Mouse (Mus musculus) CH12.LX (cell line): ENCODE data around the gene Nt5c. TPM values are rescaled to one million over a fixed set of nuclear protein-coding genes. Genes with fewer than 3 reads are reported as not detected.

Experiments
- DNase-seq: peaks from one replicate; pipeline ENCODE4 v3.0.0-alpha.2; 2013; ENCODE audit errors: extremely low read depth
- H3K27ac ChIP-seq: 2 replicates; pipeline ENCODE4 v1.5.1; 2012; ENCODE audit warnings: low read depth, mild to moderate bottlenecking, control low read depth, moderate library complexity; ENCODE audit not compliant: insufficient read depth
- H3K27me3 ChIP-seq: replicated peaks from 2 replicates; pipeline ENCODE3; 2012; ENCODE audit warnings: inconsistent platforms
- H3K36me3 ChIP-seq, 2 experiments: replicated peaks in 1 of 2; 2 replicates each; pipeline versions ENCODE3 to v1.6.1; 2012; ENCODE audit warnings: inconsistent platforms in 1 of 2, low read length in 1 of 2, mild to moderate bottlenecking in 1 of 2, mixed read lengths in 1 of 2, moderate library complexity in 1 of 2; ENCODE audit not compliant: control insufficient read depth in 1 of 2, insufficient read depth in 1 of 2
- H3K4me1 ChIP-seq, 2 experiments: 2 replicates each; pipeline ENCODE4 v1.6.1; 2012; ENCODE audit warnings: inconsistent platforms in 1 of 2, moderate library complexity in 1 of 2; ENCODE audit not compliant: insufficient read depth in 2 of 2, control insufficient read depth in 1 of 2
- H3K4me2 ChIP-seq: 2 replicates; pipeline ENCODE4 v1.6.1; 2012; ENCODE audit warnings: low read depth, mild to moderate bottlenecking, control low read depth; ENCODE audit not compliant: poor library complexity, insufficient read depth, severe bottlenecking
- H3K4me3 ChIP-seq, 3 experiments: fragments of 150-350 bp in 1 of 3; sonication (generic) in 1 of 3; replicated peaks in 1 of 3; 2 replicates each; pipeline versions ENCODE3 to v1.5.1; 2011 to 2012; ENCODE audit warnings: low read depth in 2 of 3, low read length in 2 of 3, mild to moderate bottlenecking in 2 of 3, moderate library complexity in 2 of 3, control low read depth in 1 of 3, improper control_type of control experiment in 1 of 3, inconsistent platforms in 1 of 3, mixed read lengths in 1 of 3; ENCODE audit not compliant: poor library complexity in 1 of 3
- H3K79me2 ChIP-seq: replicated peaks from 2 replicates; pipeline ENCODE4 v1.6.1; 2012; ENCODE audit warnings: mild to moderate bottlenecking, moderate library complexity; ENCODE audit not compliant: control insufficient read depth, poor library complexity, insufficient read depth, severe bottlenecking; ENCODE audit errors: extremely low read depth
- H3K9ac ChIP-seq: 2 replicates; pipeline ENCODE4 v1.6.1; 2012; ENCODE audit warnings: low read depth, mild to moderate bottlenecking, control low read depth, moderate library complexity; ENCODE audit not compliant: insufficient read depth
- H3K9me3 ChIP-seq: replicated peaks from 2 replicates; pipeline ENCODE3; 2012; ENCODE audit warnings: low read length, inconsistent platforms, mixed read lengths
- BHLHE40 ChIP-seq: IDR thresholded peaks from 2 replicates; pipeline ENCODE4 v1.6.1; 2011; ENCODE audit warnings: mild to moderate bottlenecking, low read depth, low read length, improper control_type of control experiment
- CHD1 ChIP-seq: IDR thresholded peaks from 2 replicates; pipeline ENCODE4 v1.6.1; 2012; ENCODE audit warnings: low read depth, low read length, improper control_type of control experiment, inconsistent platforms
- CHD2 ChIP-seq: IDR thresholded peaks from 2 replicates; pipeline ENCODE4 v1.6.1; 2011; ENCODE audit warnings: low read length, improper control_type of control experiment
- CTCF ChIP-seq, 2 experiments: IDR thresholded peaks in 1 of 2; conservative IDR thresholded peaks in 1 of 2; 2 replicates each; pipeline ENCODE4 v1.5.1; 2011 to 2012; ENCODE audit warnings: low read depth in 2 of 2, low read length in 2 of 2, improper control_type of control experiment in 1 of 2, inconsistent platforms in 1 of 2, mild to moderate bottlenecking in 1 of 2, moderate library complexity in 1 of 2
- E2F4 ChIP-seq: IDR thresholded peaks from 2 replicates; pipeline ENCODE4 v1.6.1; 2011; ENCODE audit warnings: low read depth, low read length, improper control_type of control experiment; ENCODE audit not compliant: insufficient replicate concordance
- ELF1 ChIP-seq: IDR thresholded peaks from 2 replicates; pipeline ENCODE4 v1.6.1; 2014; ENCODE audit warnings: low read depth, mild to moderate bottlenecking, inconsistent platforms, low read length, improper control_type of control experiment
- EP300 ChIP-seq: IDR thresholded peaks from 2 replicates; pipeline ENCODE4 v1.6.1; 2011; ENCODE audit warnings: low read length, improper control_type of control experiment
- ETS1 ChIP-seq: conservative IDR thresholded peaks from 2 replicates; pipeline ENCODE4 v1.6.1; 2012; ENCODE audit warnings: low read depth, mild to moderate bottlenecking, inconsistent platforms, low read length, improper control_type of control experiment, moderate library complexity
- GABPA ChIP-seq: IDR thresholded peaks from 2 replicates; pipeline ENCODE4 v1.6.1; 2012; ENCODE audit warnings: low read depth, low read length, improper control_type of control experiment, inconsistent platforms; ENCODE audit not compliant: insufficient replicate concordance
- HCFC1 ChIP-seq: IDR thresholded peaks from 2 replicates; pipeline ENCODE4 v1.6.1; 2012; ENCODE audit warnings: low read depth, mild to moderate bottlenecking, inconsistent platforms, low read length, improper control_type of control experiment
- IRF4 ChIP-seq: IDR thresholded peaks from 2 replicates; pipeline ENCODE4 v1.6.1; 2014; ENCODE audit warnings: low read depth, mild to moderate bottlenecking, inconsistent platforms, low read length, improper control_type of control experiment
- JUN ChIP-seq: IDR thresholded peaks from 2 replicates; pipeline ENCODE4 v1.6.1; 2011; ENCODE audit warnings: low read depth, mild to moderate bottlenecking, low read length, improper control_type of control experiment, moderate library complexity; ENCODE audit not compliant: insufficient read depth
- JUND ChIP-seq: conservative IDR thresholded peaks from 2 replicates; pipeline ENCODE4 v1.6.1; 2011; ENCODE audit warnings: low read depth, low read length, improper control_type of control experiment
- KAT2A ChIP-seq: IDR thresholded peaks from 2 replicates; pipeline ENCODE4 v1.6.1; 2012; ENCODE audit warnings: low read length, improper control_type of control experiment, inconsistent platforms; ENCODE audit not compliant: insufficient replicate concordance
- MAFK ChIP-seq: IDR thresholded peaks from 2 replicates; pipeline ENCODE4 v1.6.1; 2011; ENCODE audit warnings: low read length, improper control_type of control experiment; ENCODE audit not compliant: insufficient replicate concordance
- MAX ChIP-seq: IDR thresholded peaks from 2 replicates; pipeline ENCODE4 v1.6.1; 2011; ENCODE audit warnings: low read length, improper control_type of control experiment
- MAZ ChIP-seq: IDR thresholded peaks from 2 replicates; pipeline ENCODE4 v1.6.1; 2012; ENCODE audit warnings: low read depth, mild to moderate bottlenecking, inconsistent platforms, low read length, improper control_type of control experiment, moderate library complexity
- MEF2A ChIP-seq: IDR thresholded peaks from 2 replicates; pipeline ENCODE4 v1.6.1; 2014; ENCODE audit warnings: low read depth, mild to moderate bottlenecking, inconsistent platforms, low read length, improper control_type of control experiment, borderline replicate concordance
- MXI1 ChIP-seq: IDR thresholded peaks from 2 replicates; pipeline ENCODE4 v1.6.1; 2011; ENCODE audit warnings: mild to moderate bottlenecking, low read depth, low read length, improper control_type of control experiment
- MYC ChIP-seq: IDR thresholded peaks from 2 replicates; pipeline ENCODE4 v1.6.1; 2011; ENCODE audit warnings: low read depth, mild to moderate bottlenecking, improper control_type of control experiment, low read length
- NELFE ChIP-seq: IDR thresholded peaks from 2 replicates; pipeline ENCODE4 v1.6.1; 2011; ENCODE audit warnings: low read depth, low read length, improper control_type of control experiment
- NRF1 ChIP-seq: IDR thresholded peaks from 2 replicates; pipeline ENCODE4 v1.6.1; 2014; ENCODE audit warnings: low read depth, mild to moderate bottlenecking, inconsistent platforms, low read length, improper control_type of control experiment, moderate library complexity
- PAX5 ChIP-seq: IDR thresholded peaks from 2 replicates; pipeline ENCODE4 v1.6.1; 2012; ENCODE audit warnings: low read length, inconsistent platforms, mixed read lengths
- POLR2A ChIP-seq: IDR thresholded peaks from 2 replicates; pipeline ENCODE4 v1.6.1; 2011; ENCODE audit warnings: low read depth, mild to moderate bottlenecking, improper control_type of control experiment, low read length
- POLR2AphosphoS2 ChIP-seq: IDR thresholded peaks from 2 replicates; pipeline ENCODE4 v1.6.1; 2011; ENCODE audit warnings: low read depth, low read length, improper control_type of control experiment
- RAD21 ChIP-seq: IDR thresholded peaks from 2 replicates; pipeline ENCODE4 v1.6.1; 2011; ENCODE audit warnings: low read depth, mild to moderate bottlenecking, low read length, improper control_type of control experiment, moderate library complexity
- RCOR1 ChIP-seq: conservative IDR thresholded peaks from 2 replicates; pipeline ENCODE4 v1.6.1; 2012; ENCODE audit warnings: low read depth, mild to moderate bottlenecking, inconsistent platforms, low read length, improper control_type of control experiment
- SIN3A ChIP-seq: IDR thresholded peaks from 2 replicates; pipeline ENCODE4 v1.6.1; 2012; ENCODE audit warnings: low read length, improper control_type of control experiment, inconsistent platforms
- SMC3 ChIP-seq: IDR thresholded peaks from 2 replicates; pipeline ENCODE4 v1.6.1; 2011; ENCODE audit warnings: low read depth, low read length, improper control_type of control experiment
- TBP ChIP-seq: conservative IDR thresholded peaks from 2 replicates; pipeline ENCODE4 v1.6.1; 2011; ENCODE audit warnings: low read depth, low read length, improper control_type of control experiment
- TCF12 ChIP-seq: IDR thresholded peaks from 2 replicates; pipeline ENCODE4 v1.6.1; 2014; ENCODE audit warnings: low read depth, mild to moderate bottlenecking, inconsistent platforms, low read length, improper control_type of control experiment
- UBTF ChIP-seq: IDR thresholded peaks from 2 replicates; pipeline ENCODE4 v1.6.1; 2012; ENCODE audit warnings: low read depth, mild to moderate bottlenecking, inconsistent platforms, low read length, improper control_type of control experiment, moderate library complexity
- USF1 ChIP-seq: IDR thresholded peaks from 2 replicates; pipeline ENCODE4 v1.6.1; 2014; ENCODE audit warnings: low read depth, mild to moderate bottlenecking, inconsistent platforms, low read length, improper control_type of control experiment
- USF2 ChIP-seq: conservative IDR thresholded peaks from 2 replicates; pipeline ENCODE4 v1.6.1; 2011; ENCODE audit warnings: low read depth, low read length, improper control_type of control experiment
- ZC3H11A ChIP-seq: IDR thresholded peaks from 2 replicates; pipeline ENCODE4 v1.6.1; 2012; ENCODE audit warnings: low read depth, mild to moderate bottlenecking, inconsistent platforms, low read length, improper control_type of control experiment
- ZKSCAN1 ChIP-seq: IDR thresholded peaks from 2 replicates; pipeline ENCODE4 v1.6.1; 2012; ENCODE audit warnings: low read depth, inconsistent platforms, low read length, improper control_type of control experiment, borderline replicate concordance
- ZMIZ1 ChIP-seq: IDR thresholded peaks from 2 replicates; pipeline ENCODE4 v1.6.1; 2012; ENCODE audit warnings: low read depth, mild to moderate bottlenecking, inconsistent platforms, low read length, improper control_type of control experiment
- ZNF384 ChIP-seq: IDR thresholded peaks from 2 replicates; pipeline ENCODE4 v1.6.1; 2012; ENCODE audit warnings: low read depth, low read length, improper control_type of control experiment, inconsistent platforms
- dilution Hi-C: fragments of 300-500 bp; cut with MboI; formaldehyde crosslinking; loops from 2 replicates; pipeline ENCODE4 v1.14.3; 2020; ENCODE audit warnings: low sequenced_read_pairs; ENCODE audit not compliant: extremely low pct_unique_long_range_greater_than_20kb, extremely low pct_ligation_motif_present
- in situ Hi-C: fragments of 300-500 bp; cut with MboI; formaldehyde crosslinking; loops from 3 replicates; pipeline ENCODE4 v1.14.3; 2019; ENCODE audit warnings: low sequenced_read_pairs, low pct_ligation_motif_present, low pct_unique_long_range_greater_than_20kb, mixed read lengths
- polyA plus RNA-seq: library from polyadenylated mRNA; unstranded; fragments of >175 nt; gene quantifications from 2 replicates; pipeline ENCODE4 v1.2.1, GENCODE M21; 2012; ENCODE audit warnings: low read depth; ENCODE audit not compliant: insufficient read length
- total RNA-seq, 2 experiments: library from RNA; depleted of rRNA; stranded (reverse); fragments of 300-350 nt in 1 of 2; fragments of >200 nt in 1 of 2; gene quantifications; 2 replicates each; pipeline ENCODE4 v1.2.3; 2012 to 2014

The Nt5c gene
- total RNA-seq (2012; rRNA removed) (151 and 154 TPM in 2 replicates), total RNA-seq (2014; rRNA removed) (59.8 and 65.3 TPM in 2 replicates), polyA plus RNA-seq (175 and 190 TPM in 2 replicates)

- peak within 1 kb of the TSS; percentile 84 for H3K4me2 ChIP-seq
- H3K4me3 ChIP-seq: peak within 1 kb of the TSS; percentile 69 to 89 (median 79)
- H3K9me3 ChIP-seq: no peaks in the 10 kb centered on the region
- peak within 1 kb of the TSS; percentile 26 for H3K27ac ChIP-seq
- dilution Hi-C loops (no loop called here), in situ Hi-C loops (loop anchor here (5.0 kb wide), 1 partner anchor 321 kb away; the partner anchor contains the start of genes Caskin2 and Tsen54)
- H3K79me2 ChIP-seq: peaks cover 5% of the 10 kb centered on the region; the same call in 1 of the 2 replicates
- peak within 1 kb of the TSS; percentile 59 for H3K9ac ChIP-seq
- TF ChIP-seq PAX5: no peak
- peak; percentile 87 for TF ChIP-seq TCF12
- peak; percentile 98 for TF ChIP-seq MXI1
- peak; percentile 91 for TF ChIP-seq MAX
- no peak for TF ChIP-seq USF2
- peak; percentile 96 for TF ChIP-seq SIN3A
- peak; percentile 67 for TF ChIP-seq NRF1
- TF ChIP-seq NELFE: peak; percentile 95
- no peak for TF ChIP-seq JUN
- TF ChIP-seq MYC: peak; percentile 87
- no peak for TF ChIP-seq E2F4
- TF ChIP-seq JUND: no peak
- TF ChIP-seq MAZ: peak; percentile 51; the same call in 1 of the 2 replicates
- peak; percentile 75 for TF ChIP-seq SMC3
- no peak for TF ChIP-seq ZC3H11A
- peak; percentile 98 for TF ChIP-seq ELF1
- peak; percentile 83 for TF ChIP-seq BHLHE40
- TF ChIP-seq MEF2A: peak; percentile 50
- peak; percentile 62; the same call in 1 of the 2 replicates for TF ChIP-seq CHD1
- TF ChIP-seq UBTF: peak; percentile 76
- peak; percentile 66 for TF ChIP-seq IRF4
- peak; percentile 95 for TF ChIP-seq ZMIZ1
- TF ChIP-seq EP300: no peak
- peak; percentile 48 to 88; a peak in 3 of 4 replicates for TF ChIP-seq CTCF (conservative IDR thresholded peaks at IDR 0.05 in 1 of 2, IDR thresholded peaks at IDR 0.05 in 1 of 2; ENCODE audit: low read depth in 2 of 2, low read length in 2 of 2)
- TF ChIP-seq CHD2: no peak
- TF ChIP-seq ZNF384: 0 out of 2 replicates have a peak, but pooled peaks have one; percentile 6
- peak; percentile 44 for TF ChIP-seq RAD21
- peak; percentile 61; the same call in 1 of the 2 replicates for TF ChIP-seq TBP
- no peak for TF ChIP-seq ZKSCAN1
- no peak for TF ChIP-seq GABPA
- TF ChIP-seq USF1: no peak
- TF ChIP-seq ETS1: peak; percentile 66
- TF ChIP-seq POLR2A: peak; percentile 93
- peak; percentile 62 for TF ChIP-seq HCFC1
- peak; percentile 95 for TF ChIP-seq POLR2AphosphoS2
- TF ChIP-seq RCOR1: 0 out of 2 replicates have a peak, but pooled peaks have one; percentile 69
- TF ChIP-seq KAT2A: no peak
- TF ChIP-seq MAFK: no peak
- no peaks in the 10 kb centered on the region for H3K27me3 ChIP-seq
- peak; percentile 90 for DNase-seq
- H3K4me1 ChIP-seq: peaks cover 4 to 24% of the 10 kb centered on the region in 2 experiments; a peak in 2 of 4 replicates
- H3K36me3 ChIP-seq: peaks cover 27 to 40% of the 10 kb centered on the region in 2 experiments
Measured at GRCm38 (mm10) chr11:115491356-115492083, at the start of gene Nt5c. Nt5c (minus strand) TSS chr11:115491862.
